Mouse (Mus musculus) stomach, adult 2 months (tissue): ENCODE results near the gene Lamp1. TPM values are rescaled to one million over a fixed set of nuclear protein-coding genes. Genes with fewer than 3 reads are reported as not detected.

Experiments
- polyA plus RNA-seq: library from polyadenylated mRNA; depleted of rRNA; stranded (reverse); fragments of >200 nt; gene quantifications from 2 replicates; pipeline ENCODE4 v1.2.3, GENCODE M21; 2012; rRNA removed

The Lamp1 gene
- 148 and 156 TPM in 2 replicates for polyA plus RNA-seq

DNA sequence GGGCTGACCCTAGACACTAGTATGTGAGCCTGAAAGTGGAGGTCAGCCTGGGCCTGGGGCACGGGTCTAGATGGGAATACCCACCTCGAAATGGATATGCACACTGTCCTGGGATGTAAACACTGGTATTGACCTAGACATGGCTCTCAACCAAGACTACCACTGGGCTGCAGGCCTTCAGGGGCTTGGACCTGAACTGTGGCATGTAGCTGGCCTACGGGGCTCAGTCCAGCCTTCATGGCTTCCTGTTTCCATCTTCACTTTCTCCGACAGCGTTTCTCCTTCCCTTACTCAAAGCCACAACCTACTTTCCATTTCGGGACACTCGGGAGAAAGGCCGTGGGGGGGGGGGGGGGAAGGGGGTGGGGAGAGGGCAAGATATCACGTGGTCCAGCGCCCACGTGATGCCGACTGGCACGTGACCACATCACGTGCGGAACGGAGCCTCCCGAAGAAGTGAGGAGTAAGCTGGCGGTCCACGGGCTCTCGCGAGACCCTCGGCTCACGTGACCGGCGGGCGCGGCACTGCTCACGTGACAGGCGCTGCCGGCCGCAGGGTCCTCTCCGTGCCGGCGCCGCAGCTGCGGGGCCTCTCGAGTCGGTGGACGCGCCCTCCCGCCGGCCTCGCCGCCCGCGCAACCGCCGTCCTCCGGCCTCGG lies at the start of gene Lamp1:
Lamp1 (plus strand) TSS at position 444 of the 659 bp plus-strand sequence.

DNA sequence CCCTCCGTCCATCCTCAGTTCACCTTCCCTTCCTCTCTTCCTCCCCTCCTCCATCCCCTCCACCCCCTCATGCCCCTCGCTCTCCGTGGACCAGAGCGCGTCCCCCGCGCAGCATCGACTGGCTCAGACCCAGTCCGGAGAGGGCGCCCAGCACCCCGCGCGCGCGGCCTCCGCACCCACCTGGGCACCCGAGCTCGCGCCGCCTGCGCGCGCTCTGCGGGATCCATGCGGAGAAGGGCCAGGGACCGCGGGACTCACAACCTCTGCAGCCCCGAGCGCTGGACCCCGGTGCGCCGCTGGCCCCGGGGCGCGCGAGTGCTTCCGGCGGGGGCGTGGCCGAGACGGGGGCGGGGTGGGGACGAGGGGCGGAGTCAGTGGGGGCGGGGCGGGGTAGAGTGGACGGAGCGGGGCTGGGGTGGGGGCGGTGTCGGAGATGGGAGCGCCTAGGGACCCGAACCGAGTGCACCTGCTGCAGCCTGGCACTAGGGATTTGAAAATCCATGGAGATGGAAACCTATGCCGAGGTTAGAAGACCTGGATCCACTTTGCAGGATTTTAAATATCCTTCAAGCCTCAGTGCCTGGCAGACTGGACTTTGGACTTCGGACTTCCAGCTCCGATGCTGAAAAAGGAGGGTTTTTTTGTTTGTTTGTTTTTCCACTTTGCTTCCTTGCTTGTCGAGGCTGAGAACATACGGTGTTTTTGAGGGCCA lies 41.5 kb downstream of the Lamp1 start, which contains the start of gene Grtp1:
Grtp1 (minus strand) TSS at position 320 of the 712 bp plus-strand sequence.

Other genes starting within 250 kb of the Lamp1 start
- 0.15 and 0.61 TPM in 2 replicates for gene F7, start 133.1 kb upstream of the Lamp1 start, polyA plus RNA-seq
- gene F10, start 121.9 kb upstream of the Lamp1 start, polyA plus RNA-seq = 0.09 and 0.61 TPM in 2 replicates
- 3.0 and 4.2 TPM in 2 replicates for gene Proz, start 98.2 kb upstream of the Lamp1 start, polyA plus RNA-seq
- 9.2 and 9.7 TPM in 2 replicates for gene Pcid2, start 53.7 kb upstream of the Lamp1 start, polyA plus RNA-seq
- 23.8 and 27.4 TPM in 2 replicates for gene Cul4a, start 53.5 kb upstream of the Lamp1 start, polyA plus RNA-seq
- 11.9 and 12.2 TPM in 2 replicates for gene Grtp1, start 41.5 kb downstream of the Lamp1 start, polyA plus RNA-seq
- gene Adprhl1, start 95.0 kb downstream of the Lamp1 start, polyA plus RNA-seq = 0.37 and 0.47 TPM in 2 replicates
- gene Dcun1d2, start 129.0 kb downstream of the Lamp1 start, polyA plus RNA-seq = 8.1 and 8.3 TPM in 2 replicates
- 27.8 and 32.6 TPM in 2 replicates for gene Tmco3, start 129.0 kb downstream of the Lamp1 start, polyA plus RNA-seq
- 8.0 and 11.2 TPM in 2 replicates for gene Tfdp1, start 179.6 kb downstream of the Lamp1 start, polyA plus RNA-seq
- 1,406 and 2,359 TPM in 2 replicates for gene Atp4b, start 237.7 kb downstream of the Lamp1 start, polyA plus RNA-seq
- 0.03 TPM in 1 of 2 replicates, not detected in the other for gene Grk1, start 245.9 kb downstream of the Lamp1 start, polyA plus RNA-seq